8 mouse cellular contexts compared by ENCODE assay signal in genomic region chr9:63956052-63956451, GRCm38 (mm10).
DNase-seq lines count a peak whose midpoint lies in the region; ATAC-seq lines count a peak whose summit lies in the region.

No protein-coding gene starts in this region.

- H3K27ac ChIP-seq in forebrain, embryonic 11.5 days (ENCODE audit: low read depth, low read length), result no peak overlapping the region
- no peak overlapping the region for H3K27ac ChIP-seq in forebrain, embryonic 13.5 days
- H3K27ac ChIP-seq in embryonic facial prominence, embryonic 13.5 days, result 0 out of 2 replicates have a peak overlapping the region, but pooled peaks have one; percentile 19
- no peak overlapping the region for H3K27ac ChIP-seq in heart, embryonic 16.5 days (ENCODE audit: low read length)

- DNase-seq in forebrain, embryonic 11.5 days (ENCODE audit: low spot score), result peak; percentile 90
- peak; percentile 80 for DNase-seq in ZHBTc4 (ENCODE audit: low read depth, low spot score)
- peak; percentile 37 for DNase-seq in left cerebral cortex, adult 11 months (ENCODE audit: low spot score)
- DNase-seq in naive thymus-derived CD4-positive, alpha-beta T cell, adult 2 months (ENCODE audit: low read depth), result peak; percentile 65
- DNase-seq in testis, postnatal 14 days (ENCODE audit: low spot score), result peak; percentile 60

- no peaks in the 10 kb centered on the region for H3K9me3 ChIP-seq in forebrain, embryonic 11.5 days (ENCODE audit: control insufficient read depth, low read length)
- no peaks in the 10 kb centered on the region for H3K9me3 ChIP-seq in forebrain, embryonic 13.5 days (replicated peaks)
- H3K9me3 ChIP-seq in embryonic facial prominence, embryonic 13.5 days, result no peaks in the 10 kb centered on the region
- H3K9me3 ChIP-seq in heart, embryonic 16.5 days (replicated peaks; ENCODE audit: control insufficient read depth, low read length), result no peaks in the 10 kb centered on the region

- no peak overlapping the region for H3K4me3 ChIP-seq in forebrain, embryonic 11.5 days (ENCODE audit: low read depth, low read length)
- H3K4me3 ChIP-seq in forebrain, embryonic 13.5 days, result no peak overlapping the region
- H3K4me3 ChIP-seq in embryonic facial prominence, embryonic 13.5 days, result no peak overlapping the region
- no peak overlapping the region for H3K4me3 ChIP-seq in heart, embryonic 16.5 days (ENCODE audit: low read length)

- no peaks in the 10 kb centered on the region for H3K36me3 ChIP-seq in forebrain, embryonic 11.5 days (ENCODE audit: control insufficient read depth, insufficient read depth, low read length)
- H3K36me3 ChIP-seq in forebrain, embryonic 13.5 days (ENCODE audit: poor library complexity, severe bottlenecking), result 0 out of 2 replicates have a peak, but pooled peaks cover 4% of the 10 kb centered on the region
- H3K36me3 ChIP-seq in embryonic facial prominence, embryonic 13.5 days, result peaks cover 25% of the 10 kb centered on the region
- peaks cover 9% of the 10 kb centered on the region; the same call in 1 of the 2 replicates for H3K36me3 ChIP-seq in heart, embryonic 16.5 days (ENCODE audit: control insufficient read depth, insufficient read depth)

- peaks cover 30% of the 10 kb centered on the region for H3K4me1 ChIP-seq in forebrain, embryonic 11.5 days (replicated peaks; ENCODE audit: control insufficient read depth, insufficient read depth, low read length)
- H3K4me1 ChIP-seq in forebrain, embryonic 13.5 days, result peaks cover 40% of the 10 kb centered on the region
- H3K4me1 ChIP-seq in embryonic facial prominence, embryonic 13.5 days, result peaks cover 65% of the 10 kb centered on the region
- H3K4me1 ChIP-seq in heart, embryonic 16.5 days (ENCODE audit: control insufficient read depth, insufficient read depth, low read length), result peaks cover 60% of the 10 kb centered on the region

- H3K4me2 ChIP-seq in forebrain, embryonic 11.5 days (ENCODE audit: low read depth, low read length, severe bottlenecking), result no peak overlapping the region
- no peak overlapping the region for H3K4me2 ChIP-seq in forebrain, embryonic 13.5 days
- H3K4me2 ChIP-seq in embryonic facial prominence, embryonic 13.5 days, result no peak overlapping the region
- no peak overlapping the region for H3K4me2 ChIP-seq in heart, embryonic 16.5 days (ENCODE audit: low read depth, low read length)

- no peaks in the 10 kb centered on the region for H3K27me3 ChIP-seq in forebrain, embryonic 11.5 days (ENCODE audit: control insufficient read depth, insufficient read depth, low read length)
- 0 out of 2 replicates have a peak, but pooled peaks cover 6% of the 10 kb centered on the region for H3K27me3 ChIP-seq in forebrain, embryonic 13.5 days
- no peaks in the 10 kb centered on the region for H3K27me3 ChIP-seq in embryonic facial prominence, embryonic 13.5 days
- H3K27me3 ChIP-seq in heart, embryonic 16.5 days (ENCODE audit: control insufficient read depth, insufficient read depth, low read length), result no peaks in the 10 kb centered on the region

- WGBS in forebrain, embryonic 11.5 days, result 22% methylated on average over 9 of the region's 9 CpGs
- WGBS in forebrain, embryonic 13.5 days, result 19% methylated on average over 9 of the region's 9 CpGs
- WGBS in embryonic facial prominence, embryonic 13.5 days, result 27% methylated on average over 9 of the region's 9 CpGs
- 30% methylated on average over 9 of the region's 9 CpGs for WGBS in heart, embryonic 16.5 days

- no peak for ATAC-seq in forebrain, embryonic 11.5 days (replicated peaks; ENCODE audit: low FRiP score)
- no peak for ATAC-seq in forebrain, embryonic 13.5 days
- no peak for ATAC-seq in embryonic facial prominence, embryonic 13.5 days (ENCODE audit: insufficient number of reproducible peaks, insufficient read depth, low FRiP score, low TSS enrichment, low read depth)
- ATAC-seq in heart, embryonic 16.5 days (replicated peaks; ENCODE audit: extremely low read depth, insufficient read depth, low FRiP score), result no peak

- H3K9ac ChIP-seq in forebrain, embryonic 11.5 days (ENCODE audit: low read length), result no peak overlapping the region
- H3K9ac ChIP-seq in forebrain, embryonic 13.5 days, result no peak overlapping the region
- 0 out of 2 replicates have a peak overlapping the region, but pooled peaks have one; percentile 21 for H3K9ac ChIP-seq in embryonic facial prominence, embryonic 13.5 days
- H3K9ac ChIP-seq in heart, embryonic 16.5 days (ENCODE audit: low read length), result peak overlapping the region; percentile 9

Comparison
In these comparisons a context has a peak if more than half of its experiments do, and no peak if none do; other contexts are left out.
1. DNase-seq: peak in every context shown above with its lines; median percentile 90 in forebrain, embryonic 11.5 days; 80 in ZHBTc4; 65 in naive thymus-derived CD4-positive, alpha-beta T cell, adult 2 months; 60 in testis, postnatal 14 days; 37 in left cerebral cortex, adult 11 months.
2. H3K9ac ChIP-seq: peak in embryonic facial prominence, embryonic 13.5 days (single experiment) and heart, embryonic 16.5 days (single experiment); none in forebrain, embryonic 11.5 days (single experiment) and forebrain, embryonic 13.5 days (single experiment).